Mouse (Mus musculus) T-helper 17 cell (primary cell): ENCODE results near the gene 4930470P17Rik.
"Not testable (repeated sequence)": the region's sequence is repeated elsewhere in the genome, so short reads cannot be mapped to it uniquely, and the experiment has no call there.

ENCODE experiments used
- in situ Hi-C, 2 experiments: fragments of 300-600 bp; cut with MboI, MseI; formaldehyde crosslinking; loops; 1 replicate in 1 of 2; 2 replicates in 1 of 2; pipeline ENCODE4 v1.15.1; 2025; ENCODE audit warnings: high pct_unique_total_duplicates in 2 of 2

4930470P17Rik gene

GRCm38 (mm10) chr2:170601917-170602316 lies at the start of gene 4930470P17Rik:
Gene 4930470P17Rik (minus strand): TSS chr2:170602017.
- in situ Hi-C loops = no loop called here

- in situ Hi-C loops = no loop called here
Observed at GRCm38 (mm10) chr2:170651483-170651882, 49.7 kb upstream of the 4930470P17Rik start.

GRCm38 (mm10) chr2:170648542-170648941 lies 46.7 kb upstream of the 4930470P17Rik start:
- in situ Hi-C loops = no loop called here

- in situ Hi-C loops = no loop called here
Observed at GRCm38 (mm10) chr2:170646201-170646600, 44.4 kb upstream of the 4930470P17Rik start.

GRCm38 (mm10) chr2:170642338-170642806 lies 40.6 kb upstream of the 4930470P17Rik start:
- in situ Hi-C loops = no loop called here

- in situ Hi-C loops = no loop called here
Observed at GRCm38 (mm10) chr2:170640281-170640680, 38.5 kb upstream of the 4930470P17Rik start.

GRCm38 (mm10) chr2:170638746-170639145 lies 36.9 kb upstream of the 4930470P17Rik start:
- in situ Hi-C loops = no loop called here

GRCm38 (mm10) chr2:170632998-170633622 lies 31.3 kb upstream of the 4930470P17Rik start:
- in situ Hi-C loops = no loop called here

- in situ Hi-C loops = no loop called here
Observed at GRCm38 (mm10) chr2:170632386-170632785, 30.6 kb upstream of the 4930470P17Rik start.

- in situ Hi-C loops = no loop called here
Observed at GRCm38 (mm10) chr2:170631375-170631774, 29.6 kb upstream of the 4930470P17Rik start.

- in situ Hi-C loops = no loop called here
Observed at GRCm38 (mm10) chr2:170630553-170630952, 28.7 kb upstream of the 4930470P17Rik start.

GRCm38 (mm10) chr2:170627991-170628390 lies 26.2 kb upstream of the 4930470P17Rik start:
- in situ Hi-C loops = loop anchor here in 1 of 2 experiments (10.0 kb wide), 1 partner anchor 247 kb away; no protein-coding TSS in a partner anchor

- in situ Hi-C loops = loop anchor here in 1 of 2 experiments (10.0 kb wide), 1 partner anchor 250 kb away; no protein-coding TSS in a partner anchor
Observed at GRCm38 (mm10) chr2:170624201-170624880, 22.5 kb upstream of the 4930470P17Rik start.

- in situ Hi-C loops = loop anchor here in 1 of 2 experiments (10.0 kb wide), 1 partner anchor 252 kb away; no protein-coding TSS in a partner anchor
Observed at GRCm38 (mm10) chr2:170622985-170623384, 21.2 kb upstream of the 4930470P17Rik start.

GRCm38 (mm10) chr2:170618862-170619492 lies 17.2 kb upstream of the 4930470P17Rik start:
- in situ Hi-C loops = no loop called here

- in situ Hi-C loops = not testable (repeated sequence)
Observed at GRCm38 (mm10) chr2:170611794-170612193, 10.0 kb upstream of the 4930470P17Rik start.

GRCm38 (mm10) chr2:170601171-170601570 lies 646 bp downstream of the 4930470P17Rik start:
- in situ Hi-C loops = no loop called here

- in situ Hi-C loops = no loop called here
Observed at GRCm38 (mm10) chr2:170597586-170597985, 4.2 kb downstream of the 4930470P17Rik start.

GRCm38 (mm10) chr2:170596726-170597125 lies 5.1 kb downstream of the 4930470P17Rik start:
- in situ Hi-C loops = no loop called here

- in situ Hi-C loops = no loop called here
Observed at GRCm38 (mm10) chr2:170592161-170592560, 9.7 kb downstream of the 4930470P17Rik start.

- in situ Hi-C loops = no loop called here
Observed at GRCm38 (mm10) chr2:170588369-170588900, 13.4 kb downstream of the 4930470P17Rik start.

- in situ Hi-C loops = no loop called here
Observed at GRCm38 (mm10) chr2:170584678-170585077, 17.1 kb downstream of the 4930470P17Rik start.
